ENCODE assay signal across 14 mouse cellular contexts in genomic region chr5:122771428-122771827, GRCm38 (mm10). TPM values are rescaled to one million over a fixed set of nuclear protein-coding genes. Genes with fewer than 3 reads are reported as not detected.
A peak's percentile ranks its signal among the peaks of the same experiment; 100 is the strongest.
DNase-seq lines count a peak whose midpoint lies in the region; ATAC-seq and TF ChIP-seq lines count a peak whose summit lies in the region.
"Had no signal": no experiment of that assay in that cellular context is flagged by ENCODE, and none has a peak within 500 bp of the region (broad histone marks: within the 10 kb centered on the region; RNA-seq: fewer than 3 reads in every experiment).

No protein-coding gene starts in this region.

- intact Hi-C loops in heart, postnatal 14 days (cut with DNase I), result no loop called here

- no peak overlapping the region for H3ac ChIP-seq in myocyte (ENCODE audit: control insufficient read depth, insufficient read length)

- no peak overlapping the region for H3K9ac ChIP-seq in heart, embryonic 11.5 days (ENCODE audit: low read depth, low read length)
- H3K9ac ChIP-seq in kidney, embryonic 16.5 days (replicated peaks; ENCODE audit: low read length), result no peak overlapping the region
- H3K9ac ChIP-seq: hindbrain, embryonic 14.5 days; stomach, embryonic 15.5 days had no signal

- no peak for ATAC-seq in heart, embryonic 11.5 days (replicated peaks; ENCODE audit: insufficient number of reproducible peaks, low FRiP score, low TSS enrichment)
- no peak for ATAC-seq in kidney, embryonic 16.5 days (ENCODE audit: low FRiP score, low TSS enrichment)
- ATAC-seq: CD4-positive, CD25-positive, alpha-beta regulatory T cell, adult 4 months had no signal

- H3K27ac ChIP-seq in heart, embryonic 11.5 days (ENCODE audit: low read depth, low read length), result peak overlapping the region; percentile 73; the same call in 1 of the 2 replicates
- peak overlapping the region; percentile 95 for H3K27ac ChIP-seq in kidney, embryonic 16.5 days (ENCODE audit: low read length)
- peak overlapping the region; percentile 61; the same call in 1 of the 2 replicates for H3K27ac ChIP-seq in testis, adult 2 months (ENCODE audit: control insufficient read depth, insufficient read depth, low read depth, low read length)

- no peaks in the 10 kb centered on the region for H3K27me3 ChIP-seq in heart, embryonic 11.5 days (ENCODE audit: control insufficient read depth, insufficient read depth, low read length)
- no peaks in the 10 kb centered on the region for H3K27me3 ChIP-seq in kidney, embryonic 16.5 days (ENCODE audit: insufficient read depth, low read length)
- H3K27me3 ChIP-seq in testis, adult 2 months (ENCODE audit: control insufficient read depth, insufficient read depth, low read length), result no peaks in the 10 kb centered on the region
- no peaks in the 10 kb centered on the region for H3K27me3 ChIP-seq in myocyte (ENCODE audit: control insufficient read depth, insufficient read depth, insufficient read length)
- H3K27me3 ChIP-seq: neural tube, embryonic 15.5 days; stomach, embryonic 15.5 days had no signal

- peaks cover 11% of the 10 kb centered on the region for H3K79me2 ChIP-seq in myocyte (ENCODE audit: control insufficient read depth, insufficient read depth)

- WGBS in heart, embryonic 11.5 days (ENCODE audit: insufficient replicate concordance), result 75% methylated on average over 9 of the region's 9 CpGs
- WGBS in kidney, embryonic 16.5 days, result 72% methylated on average over 9 of the region's 9 CpGs

- DNase-seq in heart, postnatal 14 days, result no peak
- no peak for DNase-seq in kidney, adult 9 months
- no peak for DNase-seq in testis, postnatal 14 days (ENCODE audit: low spot score)
- no peak for DNase-seq in thymus, postnatal 14 days
- DNase-seq: embryo, embryonic 11 days; retina, postnatal 1 day had no signal

- H3K9me3 ChIP-seq in heart, embryonic 11.5 days (replicated peaks; ENCODE audit: control insufficient read depth, low read length), result no peaks in the 10 kb centered on the region
- H3K9me3 ChIP-seq in kidney, embryonic 16.5 days (ENCODE audit: low read length), result no peaks in the 10 kb centered on the region; the same call in 1 of the 2 replicates
- H3K9me3 ChIP-seq: neural tube, embryonic 15.5 days; stomach, embryonic 15.5 days had no signal

- no peak overlapping the region for H3K4me2 ChIP-seq in heart, embryonic 11.5 days
- no peak overlapping the region for H3K4me2 ChIP-seq in kidney, embryonic 16.5 days (replicated peaks; ENCODE audit: low read depth, low read length)
- H3K4me2 ChIP-seq in myocyte (ENCODE audit: low read depth), result peak overlapping the region; percentile 60
- H3K4me2 ChIP-seq: hindbrain, embryonic 14.5 days; stomach, embryonic 15.5 days had no signal

- TF ChIP-seq CTCF in testis, adult 2 months (IDR thresholded peaks at IDR 0.05; ENCODE audit: control insufficient read depth, insufficient read depth, insufficient replicate concordance, low read depth, low read length), result no peak

- no peaks in the 10 kb centered on the region for H3K36me3 ChIP-seq in heart, embryonic 11.5 days (ENCODE audit: control insufficient read depth, insufficient read depth, low read length)
- peaks cover 10% of the 10 kb centered on the region for H3K36me3 ChIP-seq in kidney, embryonic 16.5 days (ENCODE audit: insufficient read depth, low read length)
- no peaks in the 10 kb centered on the region for H3K36me3 ChIP-seq in testis, adult 2 months (ENCODE audit: control insufficient read depth, insufficient read depth, low read length)
- no peaks in the 10 kb centered on the region for H3K36me3 ChIP-seq in myocyte (ENCODE audit: control insufficient read depth, insufficient read depth)
- H3K36me3 ChIP-seq: neural tube, embryonic 15.5 days; stomach, embryonic 15.5 days had no signal

- no peak overlapping the region for H3K4me3 ChIP-seq in heart, embryonic 11.5 days (ENCODE audit: low read depth, low read length)
- H3K4me3 ChIP-seq in kidney, embryonic 16.5 days (ENCODE audit: low read length), result no peak overlapping the region
- H3K4me3 ChIP-seq in testis, adult 2 months (ENCODE audit: control insufficient read depth, low read depth, low read length), result no peak overlapping the region
- no peak overlapping the region for H3K4me3 ChIP-seq in myocyte
- H3K4me3 ChIP-seq: neural tube, embryonic 15.5 days; stomach, embryonic 15.5 days had no signal

- H3K4me1 ChIP-seq in heart, embryonic 11.5 days (ENCODE audit: control insufficient read depth, insufficient read depth, low read length), result peaks cover 23% of the 10 kb centered on the region
- H3K4me1 ChIP-seq in kidney, embryonic 16.5 days (ENCODE audit: insufficient read depth, low read length), result peaks cover 17% of the 10 kb centered on the region
- peaks cover 37% of the 10 kb centered on the region for H3K4me1 ChIP-seq in testis, adult 2 months (ENCODE audit: control insufficient read depth, insufficient read depth, low read length)

- TF ChIP-seq POLR2A in testis, adult 2 months (IDR thresholded peaks at IDR 0.05; ENCODE audit: control insufficient read depth, low read depth, low read length), result no peak
- TF ChIP-seq POLR2A in myocyte (IDR thresholded peaks at IDR 0.05; ENCODE audit: insufficient read length, low read depth), result no peak

TF ChIP-seq in myocyte, 11 proteins besides CTCF, POLR2A, EP300 and RAD21:
- no peak for TF ChIP-seq TCF3 (IDR thresholded peaks at IDR 0.05; ENCODE audit: insufficient read length, low read depth)

RNA-seq across cellular contexts. Expression of gene Camkk2, which starts 7.8 kb away (rescaled TPM):
- polyA plus RNA-seq in heart, embryonic 11.5 days (2014; fragmentation: Nextera tagmentation; extraction: Ambion mirVana), result 8.7 and 14.0 TPM in 2 replicates
- total RNA-seq in heart, postnatal 14 days (2021), result 10 to 100 TPM; 11.4 to 11.7 TPM
- 35.6 and 44.7 TPM in 2 replicates for polyA plus RNA-seq in kidney, embryonic 16.5 days (2015; fragmentation: Nextera tagmentation; extraction: Ambion mirVana)
- polyA plus RNA-seq in testis, adult 2 months (2012; rRNA removed), result 18.9 and 22.3 TPM in 2 replicates
- 8.2 TPM for polyA plus RNA-seq in myocyte (2012; fragmentation: generic; extraction: Trizol)

RNA-seq across cellular contexts. Expression of gene Anapc5, which starts 49.7 kb away (rescaled TPM):
- polyA plus RNA-seq in heart, embryonic 11.5 days (2014; fragmentation: Nextera tagmentation; extraction: Ambion mirVana), result 354 and 366 TPM in 2 replicates
- total RNA-seq in heart, postnatal 14 days (2021), result 100 to 1,000 TPM; 162 to 181 TPM
- polyA plus RNA-seq in kidney, embryonic 16.5 days (2015; fragmentation: Nextera tagmentation; extraction: Ambion mirVana), result 441 and 462 TPM in 2 replicates
- 109 and 115 TPM in 2 replicates for polyA plus RNA-seq in testis, adult 2 months (2012; rRNA removed)
- 197 TPM for polyA plus RNA-seq in myocyte (2012; fragmentation: generic; extraction: Trizol)
